Mouse (Mus musculus) embryonic facial prominence, embryonic 12.5 days (tissue): ENCODE measurements at regions not wholly inside any gene's neighbourhood (a gene's known extent, or its start where the extent isn't known, plus 50 kb on each side); places are given as distances from the start of the nearest gene placed in this dataset.

Source experiments
- ATAC-seq: fragments of 200-750 bp; cut with Nextera tagmentation; 2 replicates; pipeline ENCODE4 v1.8.0; 2017; ENCODE audit not compliant: insufficient number of reproducible peaks, insufficient read depth, low FRiP score, low TSS enrichment
- H3K27ac ChIP-seq: fragments of 300-500 bp; sonication (generic); 2 replicates; pipeline ENCODE4 v1.5.1; 2016; ENCODE audit warnings: mild to moderate bottlenecking
- H3K27me3 ChIP-seq: fragments of 300-500 bp; sonication (generic); 2 replicates; pipeline ENCODE4 v1.6.1; 2016; ENCODE audit warnings: mild to moderate bottlenecking, moderate library complexity
- H3K36me3 ChIP-seq: fragments of 300-500 bp; sonication (generic); 2 replicates; pipeline ENCODE4 v1.6.1; 2016; ENCODE audit warnings: mild to moderate bottlenecking
- H3K4me1 ChIP-seq: fragments of 300-500 bp; sonication (generic); 2 replicates; pipeline ENCODE4 v1.6.1; 2016
- H3K4me2 ChIP-seq: fragments of 300-500 bp; sonication (generic); replicated peaks from 2 replicates; pipeline ENCODE4 v1.6.1; 2016; ENCODE audit warnings: mild to moderate bottlenecking, moderate library complexity
- H3K4me3 ChIP-seq: fragments of 300-500 bp; sonication (generic); 2 replicates; pipeline ENCODE4 v1.5.1; 2016; ENCODE audit warnings: mild to moderate bottlenecking
- H3K9ac ChIP-seq: fragments of 300-500 bp; sonication (generic); 2 replicates; pipeline ENCODE4 v1.6.1; 2016; ENCODE audit warnings: mild to moderate bottlenecking, moderate library complexity
- H3K9me3 ChIP-seq: fragments of 300-500 bp; sonication (generic); 2 replicates; pipeline ENCODE4 v1.6.1; 2016; ENCODE audit warnings: mild to moderate bottlenecking, moderate library complexity
- WGBS: fragments of 180-500 bp; shearing (Covaris S2); methylation state at CpG from one replicate; pipeline ENCODE4 v1.1.7; 2016; 5-methylcytosine and 5-hydroxymethylcytosine counted together

DNA sequence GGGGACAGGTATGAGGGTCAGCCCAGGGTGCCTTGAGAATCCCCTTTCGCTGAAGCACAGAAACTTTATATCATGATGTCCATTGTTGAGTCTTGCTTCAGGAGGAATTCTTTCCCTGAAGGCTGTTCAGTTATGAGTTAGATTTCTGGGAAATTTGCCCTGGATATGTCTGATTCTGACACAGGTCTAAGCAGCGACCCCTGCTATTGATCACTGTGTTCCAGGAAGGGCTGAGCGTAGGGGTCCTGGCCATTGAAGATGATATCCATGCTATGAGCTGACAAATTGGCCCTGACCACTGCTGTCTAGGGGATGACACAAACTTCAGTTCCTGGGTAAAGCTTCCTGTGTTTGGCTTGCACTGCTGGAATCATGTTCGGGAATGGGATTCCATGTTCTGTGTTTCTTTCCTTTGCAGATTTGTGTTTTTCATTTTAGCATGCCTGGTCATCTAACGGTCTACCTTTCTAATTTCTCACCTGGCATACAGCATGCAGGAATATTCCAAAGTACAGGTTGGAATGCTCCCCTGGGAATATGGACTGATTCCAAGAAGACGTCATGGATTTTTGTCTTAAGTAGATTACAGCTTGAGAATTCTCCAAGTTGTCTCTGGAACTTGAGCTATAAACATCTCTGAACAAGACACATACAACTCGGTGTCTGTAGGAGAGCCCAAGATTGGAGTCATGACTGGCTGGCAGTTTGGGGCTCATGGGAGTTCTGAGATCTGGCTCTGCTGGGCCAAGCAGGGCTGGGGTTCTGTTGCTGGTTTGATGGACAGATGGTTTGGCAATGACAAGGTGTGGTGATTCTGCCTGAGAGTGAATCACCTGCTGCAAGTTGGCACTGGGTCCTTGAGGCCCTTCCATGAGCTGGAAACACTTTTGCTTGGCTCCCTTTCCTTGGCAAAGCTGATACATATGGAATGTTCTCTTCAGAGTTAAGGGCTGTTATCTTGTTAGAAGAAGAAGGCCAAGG lies 104.4 kb downstream of the Ttc32 start:
- no peak overlapping the region for H3K27ac ChIP-seq
- WGBS = 86% methylated on average over 7 of the region's 7 CpGs
- ATAC-seq = no peak
- H3K4me2 ChIP-seq = no peak overlapping the region
- no peaks in the 10 kb centered on the region; the same call in 1 of the 2 replicates for H3K27me3 ChIP-seq
- H3K9me3 ChIP-seq = no peaks in the 10 kb centered on the region
- H3K4me1 ChIP-seq = no peaks in the 10 kb centered on the region
- H3K9ac ChIP-seq = no peak overlapping the region
- H3K36me3 ChIP-seq = no peaks in the 10 kb centered on the region
- H3K4me3 ChIP-seq = no peak overlapping the region

DNA sequence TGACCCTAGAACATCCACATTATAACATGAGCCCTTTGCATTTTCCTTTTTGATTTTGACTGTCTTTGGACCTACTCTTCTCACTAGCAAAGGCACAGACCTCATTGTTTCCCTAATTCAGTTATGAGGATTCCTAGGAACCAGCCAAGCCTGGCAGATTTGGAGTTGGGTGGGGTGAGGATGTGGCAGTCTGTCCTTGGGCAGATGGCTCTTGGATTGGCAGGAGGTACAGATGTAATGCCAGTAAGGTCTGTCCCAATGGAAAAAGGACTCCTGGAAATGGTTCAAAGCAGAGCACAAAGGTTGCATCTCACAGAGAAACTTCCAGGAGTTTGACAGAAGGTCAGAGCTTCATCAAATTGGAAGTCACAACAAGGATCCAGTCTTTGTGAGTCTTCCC lies 121.2 kb downstream of the Ttc32 start:
- Histone ChIP-seq H3K36me3 (no peaks in the 10 kb centered on the region), H3K4me1 (no peaks in the 10 kb centered on the region), H3K4me3 (no peak overlapping the region), H3K27me3 (no peaks in the 10 kb centered on the region), H3K4me2 (no peak overlapping the region), H3K9ac (no peak overlapping the region), H3K9me3 (no peaks in the 10 kb centered on the region), H3K27ac (no peak overlapping the region)
- no peak for ATAC-seq

DNA sequence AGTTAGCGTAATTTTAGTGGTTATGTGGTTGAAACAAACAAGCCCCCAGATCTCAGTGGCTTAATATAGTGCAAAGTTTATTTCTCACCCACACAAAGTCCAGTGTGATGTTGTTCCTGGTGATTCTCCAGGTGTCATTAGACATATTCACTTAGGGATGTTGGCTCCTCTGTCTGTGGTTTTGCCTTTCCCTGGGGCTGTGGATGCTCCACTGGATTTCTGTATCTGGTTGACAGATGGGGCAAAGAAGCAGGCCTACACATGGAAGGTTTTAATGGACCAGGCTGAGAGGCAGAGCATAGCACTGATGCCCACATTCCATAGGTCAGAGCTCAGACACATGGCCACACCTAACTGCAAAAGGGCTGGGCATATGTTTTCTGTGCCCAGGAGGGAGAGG lies 121.6 kb downstream of the Ttc32 start:
- ATAC-seq = no peak
- Histone ChIP-seq H3K27ac (no peak overlapping the region), H3K9ac (no peak overlapping the region), H3K4me3 (no peak overlapping the region), H3K36me3 (no peaks in the 10 kb centered on the region), H3K4me1 (no peaks in the 10 kb centered on the region), H3K4me2 (no peak overlapping the region), H3K9me3 (no peaks in the 10 kb centered on the region), H3K27me3 (no peaks in the 10 kb centered on the region)
- WGBS = 91% methylated on average over 1 of the region's 1 CpGs

DNA sequence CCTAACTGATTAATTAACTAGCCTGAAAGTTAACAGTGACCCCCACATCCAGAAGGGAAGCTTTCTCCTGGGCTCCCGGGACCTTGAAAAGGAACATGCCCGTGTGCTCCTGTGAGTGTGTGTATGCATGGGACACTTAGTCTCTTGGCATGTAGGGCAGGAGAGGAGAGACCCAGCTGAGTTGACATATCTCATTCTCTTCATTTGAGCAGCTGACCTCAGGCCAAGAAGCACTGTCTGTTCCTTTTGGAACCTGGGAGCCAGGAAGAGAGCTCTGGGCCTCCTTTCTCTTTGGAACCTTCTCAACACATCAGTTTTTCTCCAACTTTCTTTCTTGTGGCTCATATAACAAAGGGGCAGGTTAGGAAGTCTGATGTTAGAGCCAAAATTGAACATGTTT lies 124.7 kb downstream of the Ttc32 start:
- Histone ChIP-seq H3K27ac (no peak overlapping the region), H3K4me3 (no peak overlapping the region), H3K27me3 (no peaks in the 10 kb centered on the region), H3K4me2 (no peak overlapping the region), H3K9ac (no peak overlapping the region), H3K9me3 (no peaks in the 10 kb centered on the region), H3K4me1 (no peaks in the 10 kb centered on the region), H3K36me3 (no peaks in the 10 kb centered on the region)
- WGBS = 74% methylated on average over 2 of the region's 2 CpGs
- ATAC-seq = no peak

DNA sequence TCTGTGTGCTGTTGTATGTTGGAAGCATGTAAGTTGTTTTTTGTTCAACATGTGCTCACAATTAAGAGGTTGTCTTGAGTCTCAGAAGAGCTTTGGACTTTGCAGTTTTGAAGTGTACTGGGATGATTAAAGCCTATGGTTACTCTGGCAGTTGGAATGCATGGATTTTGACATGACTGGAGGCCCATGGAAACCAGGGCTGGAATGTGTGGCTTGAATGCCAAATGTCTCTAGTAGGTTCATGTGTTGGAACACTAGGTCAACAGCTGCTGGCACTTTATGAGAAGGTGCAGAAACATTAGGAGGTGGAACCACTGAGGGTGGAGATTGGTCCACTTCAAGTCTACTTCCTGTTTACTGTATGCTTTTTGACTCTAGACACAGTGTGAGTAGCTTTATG lies 127.0 kb downstream of the Ttc32 start:
- Histone ChIP-seq H3K9ac (no peak overlapping the region), H3K4me1 (no peaks in the 10 kb centered on the region)

DNA sequence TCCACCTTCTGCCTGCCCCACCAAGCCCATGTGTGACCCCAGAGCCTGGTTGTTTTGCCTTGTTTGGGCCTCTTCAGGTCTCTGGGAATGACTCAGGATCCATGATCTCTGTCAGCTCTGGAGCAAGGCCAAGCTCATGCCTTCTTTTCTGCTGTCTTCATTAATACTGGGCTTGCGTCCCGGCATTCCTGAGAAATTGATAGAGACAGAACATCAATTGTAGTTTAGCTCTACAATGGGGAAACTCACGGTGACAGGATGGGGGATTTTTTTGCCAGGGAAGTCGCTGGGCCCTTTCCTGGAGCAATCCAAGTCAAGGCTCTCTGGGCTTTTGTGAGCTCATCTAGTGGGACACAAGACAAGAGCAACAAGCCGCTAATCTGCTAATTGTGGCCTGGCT lies 129.0 kb downstream of the Ttc32 start:
- no peak overlapping the region for H3K4me2 ChIP-seq
- H3K4me1 ChIP-seq = no peaks in the 10 kb centered on the region
- no peaks in the 10 kb centered on the region for H3K36me3 ChIP-seq
- no peaks in the 10 kb centered on the region; the same call in 1 of the 2 replicates for H3K27me3 ChIP-seq
- ATAC-seq = no peak
- H3K9ac ChIP-seq = no peak overlapping the region
- no peak overlapping the region for H3K4me3 ChIP-seq
- H3K27ac ChIP-seq = no peak overlapping the region
- WGBS = 65% methylated on average over 5 of the region's 5 CpGs
- no peaks in the 10 kb centered on the region for H3K9me3 ChIP-seq

More for the DNA sequence above, 127.0 kb downstream of the Ttc32 start:
- Histone ChIP-seq H3K4me3 (no peak overlapping the region), H3K36me3 (no peaks in the 10 kb centered on the region), H3K9me3 (no peaks in the 10 kb centered on the region), H3K4me2 (no peak overlapping the region), H3K27me3 (no peaks in the 10 kb centered on the region; the same call in 1 of the 2 replicates), H3K27ac (no peak overlapping the region)
- no peak for ATAC-seq

DNA sequence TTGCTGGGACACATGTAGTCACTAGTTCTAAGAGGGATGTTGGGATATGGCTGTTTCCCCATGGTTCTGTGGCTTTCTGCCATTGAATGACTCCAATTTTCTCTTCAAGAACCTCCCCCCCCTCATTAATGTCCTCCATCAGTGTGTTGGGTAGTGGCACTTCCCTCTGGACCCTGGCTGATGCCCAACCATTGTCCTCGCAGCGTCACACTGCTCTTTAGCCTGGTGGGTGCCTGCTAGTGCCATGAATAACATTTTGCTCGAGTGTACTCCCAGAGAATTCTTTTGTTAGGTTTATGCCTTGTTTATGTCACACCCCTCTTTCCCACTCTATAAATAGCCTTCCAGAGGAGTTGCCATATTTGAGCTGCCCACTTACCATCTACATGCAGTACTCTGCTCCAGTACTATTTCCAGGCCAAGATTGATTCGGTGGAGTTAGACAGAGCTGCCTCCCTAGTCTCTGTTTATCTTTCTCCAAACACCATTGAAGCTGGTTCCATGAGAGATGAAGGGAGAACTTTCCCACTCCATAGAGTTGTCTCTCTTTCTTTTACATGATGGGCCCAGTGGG lies 135.7 kb downstream of the Ttc32 start:
- no peak for ATAC-seq
- no peak overlapping the region for H3K4me3 ChIP-seq
- no peak overlapping the region for H3K27ac ChIP-seq
- no peaks in the 10 kb centered on the region for H3K9me3 ChIP-seq
- H3K36me3 ChIP-seq = no peaks in the 10 kb centered on the region
- H3K27me3 ChIP-seq = no peaks in the 10 kb centered on the region; the same call in 1 of the 2 replicates
- peaks cover 7% of the 10 kb centered on the region; the same call in 1 of the 2 replicates for H3K4me1 ChIP-seq
- no peak overlapping the region for H3K4me2 ChIP-seq
- no peak overlapping the region for H3K9ac ChIP-seq
- 84% methylated on average over 4 of the region's 4 CpGs for WGBS

DNA sequence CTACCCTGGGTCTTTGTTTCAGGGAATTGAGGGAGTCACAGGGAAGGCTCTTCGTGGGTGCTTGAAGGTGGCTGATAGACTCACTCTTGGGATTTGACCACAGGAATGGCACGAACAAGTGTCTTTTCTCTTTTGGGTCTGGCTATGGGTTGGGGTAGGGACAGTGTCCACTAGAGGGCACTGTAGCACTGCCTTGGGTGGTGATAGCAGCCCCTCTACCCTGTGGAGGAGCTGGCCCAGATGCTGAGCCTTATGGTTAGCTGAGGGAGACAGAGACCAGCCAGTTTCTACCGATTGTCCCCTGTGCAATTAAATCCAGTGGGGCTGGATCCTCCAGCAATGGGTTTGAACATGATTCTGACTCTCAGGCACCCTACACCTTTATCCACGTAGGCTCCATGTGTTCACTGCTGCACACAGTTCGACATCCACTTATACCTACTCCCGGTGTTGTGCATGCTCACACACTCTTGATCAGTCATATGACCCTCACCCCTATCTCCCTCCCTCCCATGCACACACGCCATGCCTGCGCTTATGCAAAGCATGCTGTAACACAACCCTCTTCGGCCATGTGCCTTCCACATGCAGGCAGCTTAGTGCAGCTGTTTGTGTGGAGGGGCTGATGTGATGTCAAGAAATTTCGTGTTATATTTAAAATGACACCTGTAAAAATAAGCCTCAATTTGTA lies 136.6 kb downstream of the Ttc32 start:
- peak; percentile 94 for ATAC-seq
- 33% methylated on average over 10 of the region's 10 CpGs for WGBS
- H3K4me3 ChIP-seq = no peak overlapping the region
- H3K27me3 ChIP-seq = no peaks in the 10 kb centered on the region; the same call in 1 of the 2 replicates
- no peaks in the 10 kb centered on the region for H3K36me3 ChIP-seq
- no peaks in the 10 kb centered on the region for H3K9me3 ChIP-seq
- peak overlapping the region; percentile 24; the same call in 1 of the 2 replicates for H3K4me2 ChIP-seq
- 0 out of 2 replicates have a peak overlapping the region, but pooled peaks have one; percentile 24 for H3K27ac ChIP-seq
- no peak overlapping the region for H3K9ac ChIP-seq
- peaks cover 7% of the 10 kb centered on the region; the same call in 1 of the 2 replicates for H3K4me1 ChIP-seq

DNA sequence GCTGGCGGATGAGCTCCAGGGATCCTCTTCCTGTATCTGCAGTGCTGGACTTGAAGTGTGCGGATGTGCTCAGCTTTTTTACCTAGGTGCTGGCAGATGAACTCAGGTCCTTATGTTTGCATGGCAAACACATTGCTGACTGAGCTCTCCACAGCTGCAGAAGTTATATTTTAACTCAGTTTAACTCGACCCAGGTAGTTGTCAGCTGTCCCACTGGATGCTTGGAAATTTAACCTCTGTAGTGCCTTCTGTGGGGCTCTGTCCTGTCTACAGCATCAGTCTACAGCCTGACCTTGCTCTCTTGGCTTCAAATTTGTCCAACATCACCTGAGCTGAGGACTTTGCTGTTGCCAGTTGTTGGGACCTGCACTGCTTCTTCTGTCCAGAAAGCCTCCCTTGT lies 139.2 kb downstream of the Ttc32 start:
- H3K9ac ChIP-seq = no peak overlapping the region
- ATAC-seq = no peak
- H3K27me3 ChIP-seq = no peaks in the 10 kb centered on the region
- H3K27ac ChIP-seq = no peak overlapping the region
- 78% methylated on average over 3 of the region's 3 CpGs for WGBS
- H3K4me3 ChIP-seq = no peak overlapping the region
- H3K36me3 ChIP-seq = no peaks in the 10 kb centered on the region
- no peak overlapping the region for H3K4me2 ChIP-seq
- H3K9me3 ChIP-seq = no peaks in the 10 kb centered on the region
- peaks cover 7% of the 10 kb centered on the region; the same call in 1 of the 2 replicates for H3K4me1 ChIP-seq

DNA sequence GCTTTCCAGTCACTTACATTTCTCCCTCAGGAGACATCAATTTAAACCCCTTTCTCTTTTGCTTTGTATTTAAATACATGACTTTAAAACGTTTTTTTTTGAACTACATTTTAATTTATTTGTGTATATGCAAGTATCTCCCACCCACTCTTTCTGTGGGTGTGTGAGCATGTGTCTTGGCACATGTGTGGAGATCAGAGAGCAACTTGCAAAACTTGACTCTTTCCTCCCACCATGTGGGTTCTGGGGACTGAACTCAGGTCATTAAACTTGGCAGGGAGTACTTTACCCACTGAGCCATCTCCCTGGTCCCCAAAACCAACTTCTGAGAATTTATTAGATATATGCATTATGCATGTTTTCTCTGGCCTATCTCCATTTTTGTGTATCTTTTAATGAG lies 143.9 kb downstream of the Ttc32 start:
- WGBS = 26% methylated on average over 1 of the region's 1 CpGs
- Histone ChIP-seq H3K9ac (no peak overlapping the region), H3K36me3 (no peaks in the 10 kb centered on the region), H3K4me1 (peaks cover 4% of the 10 kb centered on the region; the same call in 1 of the 2 replicates), H3K27ac (no peak overlapping the region), H3K9me3 (no peaks in the 10 kb centered on the region), H3K4me2 (no peak overlapping the region), H3K4me3 (no peak overlapping the region), H3K27me3 (no peaks in the 10 kb centered on the region)
- ATAC-seq = no peak

DNA sequence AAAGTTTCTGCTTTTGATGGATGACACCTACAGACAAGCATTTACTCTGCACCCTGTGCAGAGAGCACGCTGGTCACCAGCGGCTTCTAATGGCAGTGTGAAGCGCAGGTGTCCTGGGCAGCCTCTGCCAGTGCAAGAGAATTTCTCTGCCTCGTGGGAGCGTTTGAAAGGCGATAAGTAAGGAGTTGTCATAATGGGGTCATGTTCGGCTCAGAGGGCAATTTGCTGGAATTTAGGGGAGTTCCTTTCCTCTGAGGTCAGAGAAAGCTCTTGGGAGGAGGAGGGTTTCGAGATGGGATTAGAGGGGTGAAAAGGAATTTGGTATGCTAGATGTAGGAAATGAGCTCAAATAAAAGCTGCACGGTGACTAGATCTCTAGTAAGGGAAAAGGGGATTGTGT lies 144.5 kb downstream of the Ttc32 start:
- no peak overlapping the region for H3K4me3 ChIP-seq
- ATAC-seq = no peak
- WGBS = 28% methylated on average over 9 of the region's 9 CpGs
- H3K4me2 ChIP-seq = no peak overlapping the region
- no peaks in the 10 kb centered on the region for H3K36me3 ChIP-seq
- H3K9me3 ChIP-seq = no peaks in the 10 kb centered on the region
- H3K27me3 ChIP-seq = no peaks in the 10 kb centered on the region
- no peak overlapping the region for H3K9ac ChIP-seq
- no peak overlapping the region for H3K27ac ChIP-seq
- H3K4me1 ChIP-seq = peaks cover 9% of the 10 kb centered on the region
